Mouse (Mus musculus) ES-Bruce4 (cell line): ENCODE data around the gene Dlx4.

Experiments
- CTCF ChIP-seq: IDR thresholded peaks from one replicate; pipeline ENCODE4 v1.8.1; 2011; ENCODE audit warnings: low read depth, low read length
- EP300 ChIP-seq: IDR thresholded peaks from 2 replicates; pipeline ENCODE4 v1.6.1; 2011; ENCODE audit warnings: low read depth, low read length; ENCODE audit not compliant: insufficient read depth
- POLR2A ChIP-seq: IDR thresholded peaks from one replicate; pipeline ENCODE4 v1.8.1; 2011; ENCODE audit warnings: low read length; ENCODE audit not compliant: insufficient read depth

- TF ChIP-seq POLR2A, result no peak
- no peak for TF ChIP-seq CTCF
- TF ChIP-seq EP300, result no peak
Measured at GRCm38 (mm10) chr11:95189863-95190262, 43.8 kb upstream of the Dlx4 start.
